Mouse (Mus musculus): ENCODE results near the gene Polr2j.

GRCm38 (mm10) chr5:136144606-136145430 lies 28.4 kb downstream of the Polr2j start:
- TF ChIP-seq CTCF (IDR thresholded peaks at IDR 0.05) (no peak), EP300 (IDR thresholded peaks at IDR 0.05) (no peak)
